Mouse (Mus musculus): ENCODE data around the gene Actl6a.
A peak's percentile ranks its signal among the peaks of the same experiment; 100 is the strongest.
"Not testable (repeated sequence)": the region's sequence is repeated elsewhere in the genome, so short reads cannot be mapped to it uniquely, and the experiment has no call there.

The Actl6a gene

DNA sequence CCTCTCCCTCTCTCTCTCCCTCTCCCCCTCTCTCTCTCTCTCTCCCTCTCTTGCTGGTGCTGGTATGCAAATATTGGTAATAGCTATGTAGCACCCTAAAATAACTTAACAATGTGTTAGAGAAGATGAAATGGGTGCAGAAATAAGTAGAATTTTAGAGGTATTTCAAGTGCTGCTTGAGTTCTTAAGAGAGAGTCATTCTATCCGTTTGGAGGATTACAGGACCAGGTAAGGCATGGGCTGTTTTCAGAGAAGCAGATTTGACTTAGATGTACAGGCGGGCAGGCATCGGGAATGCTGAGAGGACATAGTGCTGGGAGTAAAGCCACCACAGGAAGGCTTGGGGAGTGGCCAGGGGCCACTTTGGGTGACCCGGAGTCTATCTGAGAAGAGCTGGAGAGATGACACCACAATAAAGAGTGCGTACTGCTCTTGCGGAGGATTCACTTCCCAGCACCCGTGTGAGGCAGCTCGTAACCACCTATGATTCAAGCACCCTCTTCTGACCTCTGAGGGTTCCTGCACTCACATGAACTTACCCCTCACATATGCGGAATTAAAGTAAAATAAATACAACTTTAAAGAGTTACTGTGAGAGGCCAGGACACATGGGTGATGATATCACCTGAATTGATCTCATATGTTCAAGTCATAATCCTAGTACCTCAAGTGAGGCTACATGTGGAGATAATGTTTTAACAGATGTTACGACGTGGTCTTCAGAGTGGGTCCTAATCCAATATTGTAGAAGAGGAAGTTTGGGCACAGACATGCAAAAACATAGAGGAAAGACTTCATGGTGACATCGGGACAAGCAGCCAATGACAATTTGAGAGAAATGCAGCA lies 11.1 kb upstream of the Actl6a start:
- DNase-seq, result no peak

DNA sequence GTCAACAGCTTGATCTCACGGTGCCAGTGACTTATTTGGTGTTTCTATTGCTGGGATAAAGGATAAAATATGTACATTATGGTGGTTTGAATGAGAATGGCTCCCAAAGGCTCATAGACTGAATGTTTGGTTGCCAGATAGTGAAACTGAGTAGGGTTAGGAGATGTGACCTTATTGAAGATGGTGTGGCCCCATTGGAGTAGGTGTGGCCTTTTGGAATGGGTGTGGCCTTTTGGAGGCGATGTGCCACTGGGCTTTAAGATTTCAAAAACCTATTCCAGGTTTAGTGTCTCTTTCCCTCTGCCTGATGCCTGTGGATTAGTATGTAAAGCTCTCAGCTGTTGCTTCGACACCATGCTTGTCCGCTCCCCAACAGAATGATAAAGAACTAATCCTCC lies 10.5 kb upstream of the Actl6a start:
- DNase-seq, result no peak

DNA sequence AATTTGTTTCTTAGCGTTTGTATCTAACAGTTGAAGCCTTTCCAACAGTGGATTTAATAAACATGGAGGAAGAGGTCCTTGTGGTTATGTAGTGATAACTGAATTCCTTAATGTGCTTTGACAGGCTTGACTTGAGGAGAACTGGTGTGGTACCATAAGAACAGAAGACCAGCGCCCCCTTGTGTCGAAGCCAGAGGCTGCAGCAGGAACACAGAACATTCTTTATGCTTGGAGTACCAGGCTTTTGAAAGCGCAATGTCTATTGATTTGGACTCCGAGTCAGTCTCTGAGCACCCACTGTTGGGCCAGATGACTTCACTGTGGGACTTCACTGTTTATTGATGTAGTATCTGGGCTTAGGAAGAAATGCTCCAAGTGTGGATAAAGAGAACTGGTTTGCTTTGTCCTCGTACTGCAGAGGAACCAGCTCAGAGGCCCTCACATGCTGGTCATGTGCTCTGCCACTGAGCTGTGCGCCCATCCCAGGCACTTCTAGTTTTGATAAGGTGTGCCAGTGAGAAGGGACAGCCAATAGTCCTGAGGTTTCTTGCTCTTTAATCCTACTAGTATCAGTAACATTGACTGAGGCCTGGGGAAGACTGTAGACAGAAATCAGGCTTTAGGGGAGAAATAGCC lies 7.8 kb upstream of the Actl6a start:
- peak; percentile 97 for DNase-seq

DNA sequence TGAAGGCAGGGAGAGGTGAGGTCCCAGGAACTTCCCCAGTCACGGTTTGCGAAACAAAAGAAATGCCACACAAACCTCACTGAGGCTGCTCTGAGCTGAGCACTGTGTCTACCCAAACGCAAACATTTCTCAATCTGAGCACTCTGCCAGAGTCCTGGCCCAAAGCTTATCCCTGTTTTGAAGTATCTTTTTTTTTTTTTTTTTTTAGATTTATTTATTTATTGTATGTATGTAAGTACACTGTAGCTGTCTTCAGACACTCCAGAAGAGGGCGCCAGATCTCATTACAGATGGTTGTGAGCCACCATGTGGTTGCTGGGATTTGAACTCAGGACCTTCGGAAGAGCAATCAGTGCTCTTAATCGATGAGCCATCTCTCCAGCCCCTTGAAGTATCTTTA lies 2.1 kb upstream of the Actl6a start:
- not testable (repeated sequence) for DNase-seq

DNA sequence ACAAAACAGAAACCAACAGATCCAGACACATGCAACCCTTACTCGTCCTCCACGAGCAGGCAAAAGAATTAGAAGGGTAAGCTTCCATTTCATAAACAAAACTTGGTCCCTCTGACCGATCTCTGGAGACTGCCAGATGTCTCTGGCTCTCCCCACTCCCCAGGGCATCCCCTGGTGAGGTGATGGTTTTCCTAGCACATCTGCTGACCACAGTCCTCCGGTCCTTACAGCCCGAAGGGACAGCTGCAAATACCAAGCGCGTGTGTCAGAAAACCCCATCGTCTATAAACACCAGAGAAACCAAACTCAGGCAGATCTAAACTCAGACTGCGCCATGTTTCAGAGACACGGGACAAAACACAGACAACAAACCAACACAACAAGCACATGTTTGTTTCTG lies 1.5 kb upstream of the Actl6a start:
- not testable (repeated sequence) for DNase-seq

DNA sequence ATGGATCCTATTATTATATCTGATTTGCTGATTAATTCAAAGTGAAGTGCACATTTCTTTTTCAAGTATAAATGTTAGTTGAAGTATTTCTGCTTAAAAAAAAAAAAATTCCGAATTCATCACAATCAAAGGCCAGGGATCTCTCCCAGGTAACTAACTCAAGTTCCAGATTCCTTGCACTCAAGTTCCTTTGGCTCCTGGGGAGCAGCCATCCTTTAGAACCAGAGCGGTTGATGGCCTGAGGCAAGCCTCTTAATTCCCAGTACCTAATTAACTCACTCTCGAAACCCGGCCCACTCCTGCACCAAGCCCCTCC lies 1.9 kb downstream of the Actl6a start:
- DNase-seq, result no peak

DNA sequence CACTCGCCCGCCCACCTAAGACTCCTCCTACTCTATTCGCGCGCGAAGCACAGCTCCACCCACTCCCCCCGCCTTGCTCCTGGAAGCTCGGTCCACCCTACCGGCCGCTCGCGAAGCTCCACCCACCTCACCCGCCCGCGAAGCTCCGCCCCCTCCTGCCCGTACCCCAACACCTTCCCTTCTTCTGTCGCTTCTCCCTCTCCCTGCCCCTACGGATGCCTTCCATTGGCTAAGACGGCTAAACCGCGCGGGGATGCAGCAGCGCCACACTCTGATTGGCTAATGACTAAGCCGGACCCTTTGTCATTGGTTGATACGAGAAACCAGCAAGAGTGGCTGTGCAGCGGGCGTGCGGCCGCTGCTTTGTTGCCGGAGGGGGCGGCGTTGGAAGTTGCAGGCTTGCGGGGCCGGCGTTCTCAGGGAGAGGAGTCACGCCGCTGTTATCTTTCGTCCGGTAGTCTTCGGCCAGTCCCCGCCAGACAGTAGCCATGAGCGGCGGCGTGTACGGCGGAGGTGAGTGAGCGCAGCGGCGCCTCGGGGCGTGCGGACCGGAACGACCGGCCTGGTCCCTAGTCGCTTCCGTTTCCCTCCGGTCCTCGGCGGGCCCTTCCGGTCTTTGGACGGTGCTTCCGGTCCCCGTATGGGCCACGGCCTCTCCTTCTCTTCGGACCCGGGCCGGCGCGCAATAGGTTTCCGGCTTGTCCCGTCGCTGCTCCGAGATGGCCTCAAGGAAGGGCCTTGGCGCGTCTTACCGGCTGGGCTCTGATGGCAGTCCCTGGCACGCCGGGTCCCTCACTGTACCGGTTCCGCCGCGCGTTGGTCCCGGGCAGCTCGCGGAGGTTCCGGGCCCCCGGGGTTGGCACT lies 2.5 kb downstream of the Actl6a start:
- DNase-seq, result peak; percentile 99

DNA sequence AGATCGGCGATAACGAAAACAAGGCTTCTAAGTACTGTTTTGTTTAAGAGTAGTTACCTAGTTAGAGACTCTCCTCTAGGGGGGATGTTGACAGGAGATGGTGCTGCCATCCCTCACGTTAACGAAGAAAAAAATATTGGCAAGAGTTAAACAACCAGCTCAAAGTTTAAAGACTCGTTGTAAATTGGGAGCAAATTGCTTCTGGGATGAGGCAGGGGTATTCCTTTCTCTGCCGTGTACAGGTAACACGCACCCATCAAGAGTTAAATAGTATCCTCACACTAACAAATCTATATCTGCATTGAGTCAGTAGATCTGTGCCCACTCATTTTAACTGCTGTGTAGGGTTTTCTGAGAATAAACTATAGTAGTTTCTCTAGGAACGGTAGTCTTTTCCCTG lies 3.3 kb downstream of the Actl6a start:
- DNase-seq, result no peak

DNA sequence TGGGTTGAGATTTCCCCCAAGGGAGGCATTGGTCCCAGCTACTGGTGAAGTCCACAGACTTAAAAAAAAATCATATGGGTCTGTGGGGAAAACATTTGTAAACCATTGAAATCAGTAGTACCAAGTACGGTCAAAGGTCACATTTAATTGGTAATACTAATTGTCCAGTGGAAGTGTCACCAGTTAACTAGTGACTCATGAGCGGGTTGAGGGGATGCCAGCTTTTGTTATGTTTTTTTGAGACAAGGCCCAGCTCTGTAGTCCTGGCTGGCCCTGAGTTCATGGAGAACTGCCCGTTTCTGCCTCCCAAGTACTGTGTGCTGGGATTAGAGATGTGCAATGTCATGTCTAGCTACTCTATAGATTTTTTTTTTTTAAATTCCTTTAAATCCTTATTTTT lies 7.6 kb downstream of the Actl6a start:
- no peak for DNase-seq

DNA sequence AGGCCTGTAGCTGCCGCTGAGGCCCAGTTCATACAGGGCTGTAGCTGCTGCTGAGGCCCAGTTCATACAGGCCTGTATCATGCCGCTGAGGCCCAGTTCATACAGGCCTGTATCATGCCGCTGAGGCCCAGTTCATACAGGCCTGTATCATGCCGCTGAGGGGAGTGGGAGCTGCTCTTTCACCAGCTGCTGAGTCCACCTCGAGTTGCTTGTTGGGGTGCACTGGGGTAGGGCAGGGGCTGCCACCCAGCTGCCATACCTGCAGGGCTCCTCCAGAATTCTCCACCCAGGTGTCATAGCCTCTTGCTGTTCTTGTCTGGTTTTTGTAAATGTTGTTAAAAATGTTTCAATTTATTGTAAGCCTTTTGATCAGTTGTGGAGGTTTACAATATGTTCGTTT lies 11.3 kb downstream of the Actl6a start:
- not testable (repeated sequence) for DNase-seq

DNA sequence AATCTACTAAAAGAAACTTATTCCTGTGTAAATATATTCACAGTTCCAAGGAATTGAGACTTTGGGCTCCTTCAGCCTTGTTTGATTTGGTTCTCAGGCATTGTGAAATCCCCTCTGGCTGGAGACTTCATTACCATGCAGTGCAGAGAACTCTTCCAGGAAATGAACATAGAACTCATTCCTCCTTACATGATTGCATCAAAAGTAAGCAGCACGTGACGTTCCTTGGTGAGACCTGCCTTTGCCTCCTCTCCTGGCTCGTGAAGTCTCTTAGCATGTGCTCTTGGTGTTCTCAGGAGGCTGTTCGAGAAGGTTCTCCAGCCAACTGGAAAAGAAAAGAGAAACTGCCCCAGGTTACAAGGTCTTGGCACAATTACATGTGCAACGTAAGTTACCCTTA lies 12.2 kb downstream of the Actl6a start:
- peak; percentile 85 for DNase-seq

DNA sequence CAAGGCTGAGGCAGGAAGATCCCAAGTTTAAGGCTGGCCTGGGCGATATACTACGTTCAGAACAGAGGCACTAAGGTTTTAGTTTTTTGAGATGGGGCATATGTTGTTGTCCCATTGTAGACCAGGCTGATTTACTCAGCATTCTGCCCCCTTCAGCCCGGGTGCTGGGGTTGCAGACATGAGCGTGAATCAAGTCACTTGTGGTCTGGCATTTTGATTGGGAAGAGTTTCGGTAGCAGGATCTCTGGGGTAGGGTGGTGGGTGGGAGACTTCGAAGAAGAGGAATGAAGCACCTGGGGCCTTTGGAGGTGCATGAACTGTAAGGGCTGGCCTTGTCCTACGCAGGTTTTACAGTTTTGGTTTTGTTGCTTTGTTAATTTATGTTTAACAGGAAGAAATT lies 18.1 kb downstream of the Actl6a start:
- no peak for DNase-seq

DNA sequence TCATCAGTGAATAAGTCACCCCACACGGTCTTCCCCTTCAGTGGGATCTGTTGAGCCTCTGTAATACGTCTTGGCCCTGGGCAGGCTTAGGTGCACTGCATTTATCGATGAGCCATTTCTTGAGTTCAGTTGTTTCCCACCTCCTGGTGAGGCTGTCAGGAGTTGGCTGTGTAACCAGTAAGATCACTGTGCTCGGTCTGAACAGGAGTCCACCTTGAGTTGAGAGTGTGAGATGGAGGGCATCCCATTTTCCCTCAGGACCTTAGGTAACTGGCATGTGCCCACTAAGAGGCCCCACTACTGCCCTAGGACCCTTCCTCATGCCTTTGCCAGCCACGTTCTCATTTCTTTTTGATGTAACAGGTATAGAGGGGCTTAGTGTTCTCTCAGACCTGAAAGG lies 19.9 kb downstream of the Actl6a start:
- DNase-seq, result no peak

DNA sequence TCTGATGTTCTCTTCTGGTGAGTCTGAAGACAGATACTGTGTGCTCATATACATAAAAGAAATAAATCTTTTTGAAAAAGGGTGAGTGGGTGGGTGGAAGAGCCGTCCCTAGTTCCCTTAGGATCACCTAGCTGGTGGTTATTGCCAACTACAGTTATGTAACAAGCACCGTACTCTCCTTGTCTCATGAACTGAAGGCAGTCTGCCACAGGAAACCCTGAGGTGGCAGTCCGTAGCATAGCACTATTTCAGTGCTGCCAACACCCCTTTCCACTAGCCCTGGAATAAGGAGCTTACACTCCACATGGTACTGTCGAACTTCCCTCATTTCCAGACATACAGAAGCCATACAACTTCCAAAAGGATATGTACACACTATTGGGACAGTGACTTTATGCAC lies 21.8 kb downstream of the Actl6a start:
- DNase-seq, result no peak

DNA sequence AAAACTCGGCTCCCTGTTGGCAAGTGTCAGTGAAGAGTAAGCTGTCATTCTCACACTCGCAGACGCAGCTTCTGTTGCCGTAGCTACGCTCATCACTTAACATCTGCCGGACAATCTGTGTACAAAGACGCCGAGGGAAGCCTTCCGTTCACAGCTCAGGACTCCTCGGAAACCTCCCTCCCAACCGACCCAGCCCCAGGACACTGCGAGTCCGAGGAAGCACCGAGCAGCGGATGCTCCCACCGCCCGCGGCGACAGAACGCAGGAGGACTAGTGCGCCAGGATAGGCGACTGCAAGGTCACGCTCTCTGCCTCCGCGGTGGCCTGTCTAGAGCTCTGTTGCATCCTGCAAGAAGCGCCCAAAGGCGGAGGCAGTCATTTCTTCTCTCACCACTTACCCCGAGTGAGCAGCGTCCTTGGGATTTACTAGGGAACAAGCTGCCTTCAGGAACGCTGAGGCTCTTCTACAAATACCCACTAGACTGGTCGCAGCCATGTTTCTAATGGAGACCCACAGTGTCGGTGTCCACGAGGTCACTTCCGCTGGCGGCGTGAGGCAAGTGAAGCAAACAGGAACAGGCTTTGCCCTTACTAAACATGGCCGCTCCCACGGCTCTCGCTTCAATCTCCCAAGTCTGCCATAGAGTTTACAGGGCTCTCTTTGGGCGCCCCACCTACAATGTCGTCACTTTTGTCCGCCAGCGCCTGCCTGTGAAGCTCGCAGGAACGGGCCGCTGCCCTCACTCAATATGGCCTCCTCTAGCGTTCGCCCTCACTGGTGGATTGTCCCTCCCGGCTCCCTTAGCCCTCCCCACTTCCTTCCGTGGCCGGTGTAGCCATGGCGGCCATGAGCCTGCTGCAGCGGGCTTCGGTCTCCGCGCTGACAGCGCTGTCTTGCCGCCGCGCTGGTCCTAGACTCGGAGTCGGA lies 30.4 kb downstream of the Actl6a start, which contains the start of gene Ndufb5:
Gene Ndufb5 (plus strand): TSS at position 747 of the 928 bp plus-strand sequence.
- peak; percentile 99 for DNase-seq

DNA sequence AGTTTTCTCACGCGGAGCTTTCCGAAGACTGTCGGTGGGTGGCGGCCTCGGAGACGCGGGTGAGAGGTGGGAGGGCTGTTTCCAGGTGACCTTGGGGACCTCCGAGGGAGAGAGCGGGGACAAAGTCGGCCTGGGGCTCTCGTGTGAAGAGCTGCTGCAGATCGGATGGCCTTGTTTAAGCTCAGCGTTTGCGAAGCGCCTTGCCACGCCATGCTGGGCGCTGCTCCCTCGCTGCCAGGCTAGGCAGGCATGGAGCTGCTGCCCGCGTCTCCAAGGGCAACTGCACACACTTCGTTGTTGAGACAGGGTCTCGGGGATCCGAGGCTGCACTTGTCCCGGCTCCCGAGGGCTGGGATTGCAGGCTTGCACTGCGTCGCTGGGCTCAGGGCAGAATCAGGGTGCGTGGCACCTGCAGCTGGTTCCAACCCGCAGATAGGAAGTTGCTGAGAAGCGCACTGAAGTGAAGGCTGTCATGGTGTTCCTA lies 31.1 kb downstream of the Actl6a start, which contains the start of gene Mrpl47:
Gene Mrpl47 (minus strand): TSS at position 434 of the 484 bp plus-strand sequence.
- DNase-seq, result no peak

DNA sequence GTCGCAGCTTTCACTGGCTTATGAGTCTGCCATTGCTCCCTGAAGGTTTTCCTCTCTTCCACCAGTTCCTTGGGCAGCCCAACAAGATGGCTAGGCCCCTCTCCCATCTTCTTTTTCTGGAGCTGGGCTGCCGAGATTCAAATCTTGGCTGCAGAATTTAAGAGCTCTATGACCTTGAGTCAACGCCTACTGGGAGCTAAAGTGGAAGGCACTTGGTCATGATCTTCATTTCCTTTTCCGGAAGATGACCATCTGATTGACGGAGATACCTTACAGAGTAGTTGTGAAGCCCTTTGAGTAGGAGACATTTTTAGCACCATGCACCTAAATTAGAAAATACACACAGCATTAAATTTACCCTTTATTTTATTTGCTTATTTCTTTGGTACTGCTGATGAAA lies 32.5 kb downstream of the Actl6a start:
- no peak for DNase-seq

DNA sequence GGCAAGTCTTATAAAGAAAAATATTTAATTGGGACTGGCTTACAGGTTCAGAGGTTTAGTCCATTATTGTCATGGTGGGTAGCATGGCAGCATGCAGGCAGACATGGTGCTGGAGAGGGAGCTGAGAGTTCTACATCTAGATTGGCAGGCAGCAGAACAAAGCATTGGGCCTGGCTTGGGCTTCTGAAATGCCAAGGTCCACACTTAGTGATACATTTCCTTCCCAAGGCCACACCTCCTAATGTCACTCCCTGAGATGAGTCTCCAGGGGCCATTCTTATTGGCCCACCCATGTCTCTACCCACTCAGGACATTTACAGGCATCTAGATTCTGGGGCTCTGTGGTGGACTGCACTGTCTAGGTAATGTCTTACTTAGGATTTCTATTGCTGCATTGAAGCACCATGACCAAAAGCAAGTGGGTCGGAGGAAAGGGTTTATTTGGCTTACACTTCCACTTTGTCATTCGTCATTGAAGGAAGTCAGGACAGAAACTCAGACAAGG lies 36.2 kb downstream of the Actl6a start:
- no peak for DNase-seq

DNA sequence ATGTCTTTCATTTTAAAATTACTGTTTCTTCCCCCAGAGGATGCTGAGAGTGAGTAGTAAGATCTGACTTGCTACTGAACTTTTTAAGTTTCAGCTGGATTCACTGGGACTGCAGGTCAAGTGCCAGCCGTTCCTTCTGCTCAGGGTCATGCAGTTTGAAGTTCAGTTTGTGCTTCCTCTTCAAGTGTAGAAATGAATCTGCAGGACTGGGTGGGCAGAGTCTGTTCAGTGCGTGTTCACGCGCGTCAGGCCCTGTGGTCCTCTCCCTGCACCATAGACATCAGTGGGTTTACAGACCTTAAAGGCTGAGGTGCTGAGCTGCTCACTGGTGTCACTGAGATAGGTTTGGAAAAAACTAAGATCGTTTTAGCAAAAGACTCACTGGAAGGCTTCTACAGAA lies 38.9 kb downstream of the Actl6a start:
- no peak for DNase-seq

DNA sequence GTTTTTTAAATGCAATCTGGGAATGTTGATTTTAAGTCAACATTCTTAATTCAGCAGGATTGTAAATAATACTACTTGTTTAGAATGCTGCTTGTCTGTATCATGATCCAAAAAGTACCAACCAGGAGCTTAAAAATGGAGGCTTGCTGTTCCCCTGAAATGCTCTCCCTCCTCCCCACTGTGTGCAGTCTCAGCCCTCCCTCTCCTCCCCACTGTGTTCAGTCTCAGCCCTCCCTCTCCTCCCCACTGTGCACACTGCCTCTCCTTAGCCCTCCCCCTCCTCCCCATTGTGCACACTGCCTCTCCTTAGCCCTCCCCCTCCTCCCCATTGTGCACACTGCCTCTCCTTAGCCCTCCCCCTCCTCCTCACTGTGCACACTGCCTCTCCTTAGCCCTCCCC lies 39.3 kb downstream of the Actl6a start:
- DNase-seq, result not testable (repeated sequence)

DNA sequence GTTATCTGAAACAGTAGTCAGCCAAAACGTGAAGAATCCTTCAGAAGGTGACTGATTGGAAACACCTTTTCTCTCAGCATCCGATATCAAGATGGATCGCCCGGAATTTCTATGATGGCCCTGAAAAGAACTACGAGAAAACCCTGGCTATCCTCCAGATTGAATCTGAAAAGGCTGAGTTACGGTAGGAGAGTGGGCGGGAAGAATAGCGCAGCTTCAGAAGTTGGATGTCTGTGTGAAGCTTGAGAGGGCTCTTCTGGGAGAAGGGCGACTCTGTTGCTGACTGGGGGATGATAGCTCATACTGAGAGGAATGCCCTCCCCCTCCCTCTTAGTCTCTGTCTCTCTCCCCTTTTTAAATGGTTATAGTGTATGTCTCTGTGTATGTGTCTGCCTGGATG lies 42.3 kb downstream of the Actl6a start:
- DNase-seq, result no peak
